Mouse (Mus musculus) thymus, postnatal 14 days (tissue): ENCODE results near the gene Angpt4.
A peak's percentile ranks its signal among the peaks of the same experiment; 100 is the strongest.

Source experiments
- DNase-seq: peaks from one replicate; pipeline ENCODE4 v3.0.0; 2021

Angpt4 gene

GRCm38 (mm10) chr2:151985426-151986172 lies 74.6 kb downstream of the Angpt4 start:
- DNase-seq, result peak; percentile 44

GRCm38 (mm10) chr2:151986958-151987357 lies 75.9 kb downstream of the Angpt4 start:
- DNase-seq, result no peak

GRCm38 (mm10) chr2:151988978-151989377 lies 78.0 kb downstream of the Angpt4 start:
- DNase-seq, result no peak

GRCm38 (mm10) chr2:151990985-151991394 lies 80.0 kb downstream of the Angpt4 start:
- DNase-seq, result no peak

GRCm38 (mm10) chr2:151991446-151991845 lies 80.4 kb downstream of the Angpt4 start:
- DNase-seq, result no peak

- peak; percentile 82 for DNase-seq
These were observed 83.5 kb downstream of the Angpt4 start for GRCm38 (mm10) chr2:151994350-151995122.
